Mouse (Mus musculus): ENCODE results near the gene Nrcam.

The Nrcam gene

DNA sequence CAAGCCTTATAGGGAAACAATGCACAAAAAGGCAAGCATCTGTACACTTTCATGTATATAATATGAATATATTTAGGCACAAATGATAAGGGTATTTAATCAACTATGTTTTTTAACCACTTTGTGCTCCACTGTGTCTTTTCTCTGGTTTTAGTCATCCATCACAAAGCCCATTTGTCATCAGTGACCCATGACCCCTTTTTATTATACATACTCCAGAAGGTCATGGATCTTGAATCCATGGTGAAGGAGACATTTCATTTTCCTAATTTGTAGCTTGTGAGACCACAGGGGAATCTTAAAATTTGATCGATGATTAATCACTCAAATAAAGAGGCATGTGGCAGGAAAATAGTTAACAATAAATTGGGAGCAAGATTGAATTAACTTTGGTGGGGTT lies 29.2 kb downstream of the Nrcam start:
- DNase-seq (ENCODE audit: low spot score in 2 of 2) = no peak

DNA sequence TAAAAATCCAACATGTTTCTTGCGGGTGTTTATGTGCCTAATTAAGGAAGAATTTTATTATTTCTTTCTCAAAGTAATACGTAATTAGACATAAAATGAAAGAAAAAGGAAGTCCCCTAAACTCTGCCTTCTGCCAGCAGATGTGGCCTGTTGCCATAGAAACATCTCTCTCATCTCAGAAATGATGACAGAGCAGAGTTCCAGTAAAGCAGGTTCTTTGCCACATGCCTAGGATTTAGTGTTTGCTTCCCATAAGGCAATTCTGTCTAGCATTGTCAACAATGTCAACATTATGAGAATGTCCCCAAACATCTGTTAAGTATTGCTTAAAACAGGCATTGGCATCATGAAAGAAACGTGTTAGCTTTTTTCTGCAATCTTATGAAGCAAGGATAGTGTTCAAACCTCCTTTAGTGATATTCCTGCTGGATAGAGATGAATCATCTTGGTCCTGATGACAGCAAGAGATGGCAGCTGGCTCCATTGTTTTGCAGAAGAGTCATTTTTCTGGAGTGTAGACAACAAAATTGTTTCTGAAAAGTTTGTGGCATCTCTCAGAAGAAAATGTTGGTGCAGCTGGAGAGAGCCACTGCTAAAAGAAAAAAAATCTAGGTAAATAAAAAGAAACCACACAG lies 42.5 kb downstream of the Nrcam start:
- no peak for DNase-seq (ENCODE audit: low spot score in 2 of 2)

DNA sequence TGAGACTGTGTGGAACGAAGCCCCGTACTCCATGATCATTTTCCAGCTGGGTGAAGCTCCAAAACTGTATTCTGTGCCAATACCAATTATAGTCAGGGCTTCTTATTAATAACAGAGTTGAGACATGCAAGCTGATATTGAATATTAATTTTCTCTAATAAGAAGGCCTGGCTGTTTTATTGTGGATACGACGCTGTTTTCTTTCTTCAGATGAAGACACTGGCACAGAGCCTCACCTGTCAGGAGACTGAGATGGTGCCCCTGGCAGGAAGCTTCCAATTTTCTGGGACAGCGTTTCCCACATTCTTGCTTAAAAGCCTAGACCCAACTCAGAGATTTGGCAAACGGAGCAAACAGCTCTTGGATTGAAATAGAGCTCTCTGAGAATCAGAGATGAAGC lies 47.3 kb downstream of the Nrcam start:
- DNase-seq (ENCODE audit: low spot score in 2 of 2) = no peak

DNA sequence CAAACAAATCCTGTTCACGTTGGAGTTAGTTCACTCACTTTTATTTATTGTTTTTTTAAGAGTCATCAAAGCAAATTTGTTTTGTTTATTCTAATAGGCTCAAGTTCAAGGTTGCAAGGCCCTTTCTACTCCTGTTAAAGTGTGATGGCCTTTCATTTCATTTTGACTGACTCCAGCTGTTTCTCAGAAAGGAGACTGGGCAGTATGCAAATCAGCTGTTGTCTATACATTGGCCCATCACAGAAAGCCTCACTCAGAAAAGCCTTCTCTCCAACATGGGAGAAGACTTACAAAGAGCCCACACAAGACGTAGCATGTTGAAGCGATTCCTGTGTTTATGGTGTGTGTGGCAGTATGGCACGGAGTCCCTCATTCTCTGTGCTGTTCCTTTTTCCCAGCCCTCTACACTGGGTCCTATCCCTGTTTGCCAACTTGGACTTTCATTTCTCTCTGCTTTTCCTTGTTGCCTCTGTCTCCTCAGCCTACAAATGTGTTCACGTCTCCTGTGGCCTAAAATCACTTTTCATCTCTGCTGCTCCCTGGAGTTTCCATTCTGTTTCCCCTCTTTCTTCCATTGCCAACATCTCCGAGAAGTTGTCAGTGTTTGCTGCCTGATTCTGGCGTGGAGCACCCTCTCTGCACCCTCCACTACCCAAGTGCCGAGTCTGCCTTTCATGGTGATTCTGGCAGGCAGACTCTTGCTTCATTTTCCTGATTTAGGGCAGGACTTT lies 49.9 kb downstream of the Nrcam start:
- no peak for DNase-seq (ENCODE audit: low spot score in 2 of 2)

DNA sequence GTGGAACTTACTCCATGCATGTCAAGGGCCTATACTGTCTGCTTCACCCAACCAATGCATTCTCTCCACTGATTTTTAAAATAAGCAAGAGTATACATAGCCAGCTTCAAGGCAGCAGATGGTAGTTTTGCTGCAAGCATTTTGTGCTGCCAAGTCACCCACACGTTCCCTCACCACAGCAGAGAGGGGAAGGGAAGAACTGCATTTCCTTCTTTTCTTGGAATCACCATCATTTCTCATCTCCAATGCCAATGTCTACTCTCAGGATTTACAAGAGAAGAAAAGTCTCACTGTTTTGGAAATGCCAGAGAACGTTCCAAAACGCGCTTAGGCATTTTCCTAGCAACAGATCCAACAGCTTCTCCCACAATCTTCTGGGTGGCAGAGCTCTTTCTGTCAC lies 52.1 kb downstream of the Nrcam start:
- no peak for DNase-seq (ENCODE audit: low spot score in 2 of 2)

DNA sequence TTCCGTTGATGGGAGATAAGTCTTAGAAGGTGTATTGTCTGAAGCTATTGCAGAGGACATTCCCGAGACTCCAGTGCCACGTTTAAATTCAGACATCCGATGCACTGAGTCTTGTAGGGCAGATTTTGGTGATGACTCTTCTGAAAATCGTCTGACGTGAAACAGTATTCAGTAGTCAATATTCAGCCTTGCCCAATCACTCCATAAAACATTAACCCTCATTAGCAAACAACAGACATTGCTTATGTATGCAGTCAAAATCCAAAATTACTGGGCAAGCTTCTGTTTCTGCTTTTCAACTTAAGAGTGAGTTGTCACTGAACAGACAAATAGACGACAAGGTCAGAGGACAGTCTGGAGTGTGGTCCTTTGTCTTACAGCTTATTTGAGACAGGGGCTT lies 57.7 kb downstream of the Nrcam start:
- no peak for DNase-seq (ENCODE audit: low spot score in 2 of 2)

DNA sequence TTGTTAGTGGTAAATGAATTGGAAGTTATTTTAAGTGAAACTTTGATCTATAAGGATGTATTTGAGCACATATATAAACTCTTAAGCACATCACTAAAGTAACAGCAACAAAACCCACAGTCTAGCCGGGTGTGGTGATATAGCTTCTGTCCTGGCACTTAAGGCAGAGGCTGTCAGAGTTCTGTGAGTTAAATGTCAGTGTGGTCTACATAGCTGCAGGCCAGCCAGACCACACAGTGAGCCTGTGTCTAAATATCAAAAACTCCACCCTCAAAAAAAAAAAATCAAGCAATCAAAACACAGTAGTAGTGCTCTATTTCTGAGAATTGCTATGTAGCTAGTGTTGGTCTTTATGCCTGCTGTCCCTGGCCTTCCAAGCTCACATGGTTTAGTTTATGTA lies 59.5 kb downstream of the Nrcam start:
- DNase-seq (ENCODE audit: low spot score in 2 of 2) = no peak

DNA sequence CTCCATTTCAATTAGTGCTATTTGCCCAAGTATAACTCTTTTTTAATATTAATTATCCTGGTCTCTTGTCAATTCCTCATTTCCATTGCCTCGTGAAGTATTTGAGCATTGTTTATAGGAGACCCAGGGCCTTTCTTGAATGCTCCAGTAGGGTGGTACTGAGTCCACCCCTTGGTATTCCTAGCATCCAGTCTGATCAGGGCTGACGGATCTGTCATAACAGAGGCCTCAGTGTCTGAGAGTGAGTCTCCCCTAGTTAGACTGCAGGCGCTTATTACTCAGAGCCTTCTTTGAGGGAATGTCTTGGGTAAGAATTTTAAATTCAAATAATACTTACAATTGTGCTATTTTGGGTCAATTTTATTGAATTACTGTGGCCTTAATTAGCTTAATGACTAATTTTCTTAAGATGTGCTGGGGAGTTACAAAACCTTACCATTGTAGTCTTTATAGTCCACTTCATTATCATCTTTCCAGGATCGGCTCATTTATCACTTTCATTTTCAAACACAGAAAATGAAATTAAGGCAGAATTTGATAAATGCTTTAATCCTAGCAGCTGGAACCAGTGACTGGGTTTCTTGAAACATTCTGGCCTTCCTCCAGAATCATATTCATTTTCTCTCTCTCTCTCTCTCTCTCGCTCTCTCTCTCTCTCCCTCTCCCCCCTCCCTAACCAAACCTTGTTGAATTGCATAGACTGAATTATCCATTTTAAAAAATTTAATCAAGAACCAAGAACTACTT lies 61.9 kb downstream of the Nrcam start:
- no peak for DNase-seq (ENCODE audit: low spot score in 2 of 2)

DNA sequence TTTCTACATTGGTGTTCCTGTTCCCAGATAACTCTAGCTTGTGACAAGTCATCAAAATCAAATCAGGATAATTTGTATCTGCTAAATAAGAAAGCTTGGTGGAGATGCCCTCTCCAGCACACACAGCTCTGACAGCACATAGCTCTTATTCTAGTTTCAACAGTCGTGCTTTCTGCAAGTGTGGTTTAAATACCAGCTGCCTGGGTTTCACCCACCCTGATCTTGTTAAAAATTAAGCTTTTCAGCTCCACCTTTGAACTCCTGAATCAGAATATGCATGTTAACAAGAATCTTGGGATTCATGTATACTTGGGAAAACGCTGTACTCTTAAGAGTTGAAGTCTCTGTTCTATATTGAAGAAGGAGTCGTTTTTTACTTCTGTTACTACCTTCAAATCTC lies 66.2 kb downstream of the Nrcam start:
- no peak for DNase-seq (ENCODE audit: low spot score in 2 of 2)

DNA sequence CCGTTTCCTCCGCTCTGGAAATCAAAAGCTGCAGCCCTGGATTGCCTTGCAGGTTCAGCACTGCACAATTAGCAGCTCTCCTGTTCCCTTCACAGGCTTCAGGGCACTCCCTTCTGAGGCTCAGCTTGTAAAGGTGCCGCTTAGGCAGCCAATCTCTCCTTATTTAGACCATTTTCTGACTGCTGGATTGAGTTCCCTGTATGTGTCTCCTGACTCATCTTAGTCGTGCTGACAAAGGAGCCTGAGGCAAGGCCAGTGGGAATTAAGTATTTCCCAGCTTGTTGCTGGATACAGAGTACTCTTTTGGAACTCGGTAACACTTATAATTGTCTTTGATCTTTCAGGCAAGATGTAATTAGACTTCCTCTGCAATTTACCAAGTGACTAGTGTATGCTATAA lies 69.1 kb downstream of the Nrcam start:
- no peak for DNase-seq (ENCODE audit: low spot score in 2 of 2)

DNA sequence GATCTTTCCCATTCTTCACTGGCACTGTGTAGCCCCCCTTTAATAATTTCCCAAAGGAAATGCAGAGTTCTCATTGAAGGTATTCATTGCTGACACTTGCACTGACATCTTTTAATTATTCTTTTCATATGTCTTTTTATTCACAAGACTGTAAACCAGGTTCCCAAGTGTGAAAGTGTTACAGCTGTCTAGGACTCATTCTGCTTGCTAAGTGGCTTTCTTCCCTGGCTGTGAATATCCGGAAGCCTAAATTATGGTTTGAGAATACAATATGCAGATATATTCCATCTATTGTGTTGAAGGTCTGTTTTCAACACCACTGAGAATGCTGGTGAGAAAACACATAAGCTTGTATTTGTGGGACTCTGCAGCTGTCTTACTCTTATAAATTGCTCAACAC lies 73.4 kb downstream of the Nrcam start:
- DNase-seq (ENCODE audit: low spot score in 2 of 2) = no peak

DNA sequence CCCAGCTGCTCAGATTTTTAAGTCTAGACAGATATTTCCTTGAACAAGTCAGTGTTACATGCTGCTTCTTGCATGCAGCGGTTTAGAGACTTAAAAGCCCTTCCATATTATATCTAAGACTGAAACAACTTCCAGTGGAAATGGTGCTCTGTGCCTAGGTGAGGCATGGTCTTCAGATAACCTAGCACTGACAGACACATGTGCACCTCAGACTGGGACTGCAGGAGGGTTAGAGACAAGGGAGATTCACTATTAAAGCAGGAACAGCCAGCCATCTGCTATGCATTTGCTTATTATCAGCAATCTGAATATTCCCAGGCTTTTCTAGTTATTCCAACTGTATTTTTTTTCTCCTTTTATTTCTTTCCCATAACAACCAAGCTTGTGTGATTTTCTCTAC lies 74.6 kb downstream of the Nrcam start:
- DNase-seq (ENCODE audit: low spot score in 2 of 2) = no peak

DNA sequence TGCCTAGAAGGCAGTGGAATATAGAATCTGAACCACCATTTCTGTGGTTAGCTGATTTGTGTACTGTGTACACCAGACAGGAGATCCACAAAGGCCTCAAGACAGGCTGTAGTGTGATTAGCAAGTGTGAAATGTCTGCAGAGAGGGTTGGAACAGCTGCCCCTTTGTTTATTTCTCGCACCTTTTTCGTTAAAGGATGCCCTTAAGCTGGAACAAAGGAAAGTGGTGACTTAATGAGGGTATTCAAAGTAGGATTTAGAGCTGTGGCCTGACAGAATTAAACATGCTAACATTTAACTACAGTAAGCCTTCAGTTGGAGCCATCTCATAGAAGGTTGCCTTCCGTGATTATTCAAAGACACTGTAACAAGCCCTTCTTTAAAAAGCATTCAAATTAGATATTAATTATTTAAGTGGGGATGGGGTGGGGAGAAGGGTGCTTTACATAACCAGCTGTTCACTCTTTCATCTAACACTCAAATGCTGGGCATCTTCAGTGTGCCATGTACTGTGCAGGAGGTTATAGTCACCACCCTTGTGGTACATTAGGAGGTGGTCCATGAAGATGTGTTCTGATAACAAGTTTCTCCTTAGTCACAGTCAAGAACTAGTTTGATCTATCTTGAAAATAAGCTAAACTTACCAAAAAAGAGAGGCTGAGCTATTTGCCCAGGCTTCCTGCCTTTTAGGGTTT lies 75.2 kb downstream of the Nrcam start:
- no peak for DNase-seq (ENCODE audit: low spot score in 2 of 2)

DNA sequence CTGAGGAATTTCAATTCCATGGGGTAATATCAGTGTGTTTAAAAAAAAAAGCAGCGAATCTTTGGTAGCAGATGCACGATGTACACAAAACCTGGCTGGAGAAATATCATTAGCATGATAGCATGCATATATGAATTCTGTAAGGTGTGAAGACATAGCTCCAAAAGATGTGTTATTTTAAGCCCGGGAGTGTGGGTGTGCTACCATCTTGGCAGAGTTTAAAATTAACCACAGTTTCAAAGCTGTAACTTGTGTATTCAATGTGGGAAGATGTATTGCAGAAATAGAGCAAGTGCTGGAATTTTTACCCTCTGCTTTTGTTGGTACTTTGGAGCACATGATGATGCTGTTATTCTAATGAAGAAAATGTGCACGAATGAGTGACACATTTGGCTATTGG lies 81.1 kb downstream of the Nrcam start:
- DNase-seq (ENCODE audit: low spot score in 2 of 2) = no peak

DNA sequence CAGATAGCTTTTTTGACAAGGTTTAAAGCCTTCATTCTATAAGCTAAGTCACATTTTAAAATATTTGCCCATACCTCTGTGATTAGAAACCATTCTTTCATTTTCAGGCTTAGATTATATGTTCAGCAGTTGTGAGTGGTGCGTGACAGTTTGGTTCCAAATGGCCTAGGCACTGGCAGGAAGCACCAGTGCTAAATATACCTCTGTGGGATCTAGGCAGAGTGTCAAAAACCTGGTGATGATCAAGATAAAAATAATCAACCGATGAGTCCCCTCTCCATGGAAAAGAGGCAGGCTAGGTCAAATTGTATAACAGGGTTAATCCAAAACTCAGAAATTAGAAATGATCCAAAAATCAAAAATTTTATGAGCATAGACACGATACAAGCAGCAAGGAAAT lies 82.3 kb downstream of the Nrcam start:
- DNase-seq (ENCODE audit: low spot score in 2 of 2) = no peak

DNA sequence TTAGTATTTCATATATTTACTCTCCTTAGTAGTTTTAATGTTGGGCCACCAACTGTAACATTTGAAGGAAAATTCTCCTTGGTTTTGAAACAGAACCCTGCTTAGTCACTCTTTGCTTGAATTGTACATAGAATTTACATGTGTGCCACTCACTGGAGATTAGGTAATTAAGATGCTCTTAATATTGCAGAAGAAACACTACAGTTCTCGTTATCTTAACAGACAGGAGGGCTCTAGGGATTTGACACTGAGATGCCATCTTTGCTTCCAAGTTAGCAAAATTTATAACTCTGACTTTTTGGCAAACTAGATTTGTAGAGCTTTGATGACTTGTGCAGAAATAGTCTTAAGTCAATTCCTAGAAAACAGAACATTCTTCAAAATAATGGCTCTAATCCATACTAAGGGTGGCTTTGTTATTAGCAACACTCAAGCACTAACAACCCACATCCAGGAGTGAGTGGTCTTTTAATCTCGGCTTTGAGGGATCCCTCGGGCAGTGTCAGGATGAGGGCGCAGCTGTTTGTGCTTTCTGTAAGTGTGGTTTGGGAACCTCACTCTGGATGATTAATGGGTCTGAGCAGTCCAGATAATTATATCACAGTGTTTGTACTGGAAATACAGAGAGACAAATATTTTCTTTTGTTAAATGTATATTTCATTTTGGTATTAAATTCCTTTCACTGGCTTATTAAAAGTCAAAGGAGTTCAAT lies 93.6 kb downstream of the Nrcam start:
- no peak for DNase-seq (ENCODE audit: low spot score in 2 of 2)

DNA sequence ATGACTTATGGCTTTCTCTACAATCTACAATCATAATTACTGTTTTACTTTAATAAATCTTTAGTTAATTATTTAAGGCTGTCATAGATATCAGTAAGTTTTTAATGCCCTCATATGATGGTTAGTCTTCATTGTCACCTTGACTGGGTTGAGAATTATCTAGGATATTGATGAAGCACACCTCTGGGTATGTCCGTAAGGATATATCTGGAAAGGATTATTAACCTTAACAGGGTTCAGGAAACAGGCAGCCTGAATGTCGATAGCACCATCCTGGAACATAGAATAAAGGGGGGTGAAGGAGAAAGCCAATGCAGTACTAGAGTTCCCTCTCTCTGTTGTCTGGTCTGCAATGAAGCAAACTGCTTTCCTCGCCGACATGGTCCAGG lies 94.2 kb downstream of the Nrcam start:
- no peak for DNase-seq (ENCODE audit: low spot score in 2 of 2)

DNA sequence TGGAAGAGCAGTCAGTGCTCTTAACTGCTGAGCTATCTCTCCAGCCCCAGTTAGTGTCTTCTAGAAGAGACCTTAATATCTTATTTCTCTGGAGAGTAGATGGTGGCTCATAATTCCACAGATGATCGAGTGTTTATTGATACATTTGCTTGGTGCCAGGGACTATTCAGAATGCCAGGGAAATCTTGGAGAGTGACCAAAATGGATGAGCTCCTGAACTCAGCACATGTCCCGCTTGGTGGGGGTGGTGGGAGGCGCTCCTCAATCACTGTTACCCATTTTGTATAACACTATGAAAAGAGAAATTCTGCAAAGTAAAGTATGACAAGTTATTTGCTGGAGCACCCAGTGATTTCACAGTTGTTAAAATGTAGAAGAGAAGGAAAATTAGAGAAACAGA lies 95.3 kb downstream of the Nrcam start:
- DNase-seq (ENCODE audit: low spot score in 2 of 2) = no peak

DNA sequence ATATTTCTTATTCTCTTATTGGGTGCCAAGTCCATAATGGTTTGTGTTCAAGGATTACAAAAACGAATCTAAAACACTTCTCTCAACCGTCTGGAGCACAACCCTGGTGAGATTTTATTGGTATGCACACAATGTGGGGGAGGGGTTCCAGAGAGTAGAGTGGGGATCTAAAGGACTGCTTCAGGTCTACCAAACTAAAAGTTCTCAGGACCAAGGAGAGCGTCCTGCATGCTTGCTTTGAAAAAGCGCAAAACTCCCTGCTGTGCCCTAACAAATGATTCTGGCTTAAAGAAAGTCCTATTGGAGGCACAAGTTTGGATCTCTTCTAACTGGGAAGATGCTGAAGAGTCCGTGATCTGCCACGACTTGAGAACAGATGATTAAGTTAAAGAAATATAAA lies 96.4 kb downstream of the Nrcam start:
- no peak for DNase-seq (ENCODE audit: low spot score in 2 of 2)

DNA sequence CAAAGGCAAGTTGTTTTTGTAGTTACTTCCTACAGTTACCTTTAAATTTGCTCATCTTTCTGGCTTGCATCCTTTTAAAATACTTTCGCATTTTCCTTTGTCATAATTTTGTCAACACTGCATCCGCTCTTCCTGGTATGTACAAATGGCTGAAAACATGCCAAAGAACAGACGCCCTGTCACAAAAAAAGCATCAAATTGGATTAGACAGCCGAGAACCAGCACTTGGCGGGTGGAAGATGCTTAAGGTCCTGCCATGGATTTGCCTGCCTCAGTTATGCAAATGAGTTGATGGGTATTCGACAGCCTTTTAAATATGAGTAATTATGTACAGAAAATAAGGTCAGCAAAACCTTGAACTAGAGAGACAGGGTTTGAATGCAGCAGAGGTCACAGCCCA lies 101.7 kb downstream of the Nrcam start:
- no peak for DNase-seq (ENCODE audit: low spot score in 2 of 2)

DNA sequence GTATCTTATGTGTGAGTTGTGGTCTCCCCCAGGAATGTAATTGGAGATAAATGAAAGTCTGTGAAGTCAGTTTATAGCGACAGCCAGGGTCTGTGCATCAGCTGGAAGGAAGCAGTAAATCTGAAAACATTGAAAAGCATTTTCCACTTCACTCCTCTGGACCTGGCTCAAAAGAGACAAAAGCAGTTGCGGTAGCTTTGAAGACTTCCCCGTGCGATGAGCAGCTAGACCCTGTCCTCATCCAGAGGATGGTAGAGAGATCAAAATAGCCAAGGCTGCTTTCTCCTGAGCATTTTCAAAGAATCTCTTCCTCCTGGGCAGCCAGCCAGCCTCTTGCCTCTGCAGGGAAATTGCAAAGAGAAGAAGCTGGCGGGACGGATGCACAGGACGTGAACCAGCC lies 102.3 kb downstream of the Nrcam start:
- DNase-seq (ENCODE audit: low spot score in 2 of 2) = no peak

DNA sequence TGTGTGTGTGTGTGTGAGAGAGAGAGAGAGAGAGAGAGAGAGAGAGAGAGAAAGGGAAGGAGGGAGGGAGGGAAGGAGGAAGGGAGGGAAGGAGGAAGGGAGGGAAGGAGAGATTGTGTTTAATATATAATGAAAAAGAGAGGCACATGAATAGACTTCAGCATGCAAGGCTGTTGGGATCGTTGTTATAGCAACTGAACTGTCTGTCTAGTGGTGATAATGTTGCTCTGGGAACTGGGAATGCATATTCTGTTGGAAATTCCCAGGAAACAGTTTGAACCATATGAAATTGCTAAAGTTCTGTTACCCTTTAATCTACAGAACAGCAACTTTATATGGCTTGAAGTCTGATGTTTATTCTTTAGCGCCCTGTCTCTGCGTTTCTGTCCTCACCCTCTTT lies 104.0 kb downstream of the Nrcam start:
- DNase-seq (ENCODE audit: low spot score in 2 of 2) = no peak
